Mouse (Mus musculus) C2C12 (cell line): ENCODE measurements at regions not wholly inside any gene's neighbourhood (a gene's known extent, or its start where the extent isn't known, plus 50 kb on each side); places are given as distances from the start of the nearest gene placed in this dataset.
"Not testable (repeated sequence)": the region's sequence is repeated elsewhere in the genome, so short reads cannot be mapped to it uniquely, and the experiment has no call there.

Source experiments
- CEBPB ChIP-seq: IDR thresholded peaks from one replicate; pipeline ENCODE4 v1.6.1; 2011; ENCODE audit warnings: low read depth, mild to moderate bottlenecking, control low read depth, moderate library complexity
- CTCF ChIP-seq: IDR thresholded peaks from one replicate; pipeline ENCODE4 v1.5.1; 2011; ENCODE audit not compliant: control insufficient read depth, insufficient read depth, insufficient read length

- not testable (repeated sequence) for TF ChIP-seq CEBPB, CTCF
These were observed 177.7 kb downstream of the Prdm2 start for GRCm38 (mm10) chr4:143035089-143035488.
